Mouse (Mus musculus): Measurements from ENCODE around the gene Ncapd3. TPM values are rescaled to one million over a fixed set of nuclear protein-coding genes. Genes with fewer than 3 reads are reported as not detected.

The Ncapd3 gene
- polyA plus RNA-seq, 1 experiment from 2014 or later: 44.3 TPM

DNA sequence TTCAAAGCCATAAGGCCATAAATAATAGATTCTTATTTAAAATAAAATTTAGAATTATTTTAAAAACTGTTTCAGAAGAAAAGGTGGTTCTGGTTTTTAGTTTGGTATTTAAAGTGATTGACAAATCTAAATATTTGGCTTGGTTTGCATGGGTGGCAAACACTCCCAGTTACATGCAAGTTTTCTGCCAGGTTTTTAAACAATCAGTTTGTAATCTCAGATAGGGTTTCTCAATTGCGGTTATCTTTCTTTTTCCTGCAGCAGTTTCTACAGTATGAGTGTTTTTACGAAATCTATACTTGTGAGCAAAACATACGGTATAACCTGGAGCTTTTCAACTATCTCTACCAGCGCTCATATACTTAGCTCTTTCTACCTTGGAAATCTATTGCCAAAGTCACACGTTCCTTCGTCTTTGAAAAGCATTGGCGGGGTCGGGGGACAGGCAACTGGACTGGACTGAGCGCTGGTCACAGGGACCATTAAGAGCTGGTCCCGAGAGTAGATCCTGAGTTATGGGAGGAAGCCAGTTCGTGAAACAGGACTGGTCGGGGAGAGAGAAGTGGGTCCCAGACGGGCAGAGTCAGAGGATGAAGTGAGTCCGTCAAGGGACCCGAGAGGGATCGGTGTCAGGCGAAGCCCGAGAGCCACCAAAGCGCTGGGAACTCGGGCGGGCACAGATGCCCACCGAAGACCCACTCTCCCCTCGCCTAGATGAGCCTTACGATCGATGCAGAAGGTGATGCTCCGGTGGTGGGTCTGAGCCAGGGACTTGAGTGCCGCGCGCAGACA, 31.1 kb upstream of the Ncapd3 start:
- H3K4me1 ChIP-seq (ENCODE audit: control insufficient read depth, insufficient read depth, low read length): peaks cover 6% of the 10 kb centered on the region
- H3K4me2 ChIP-seq (ENCODE audit: low read depth, severe bottlenecking): peak overlapping the region; percentile 53
- 4% methylated on average over 29 of the region's 29 CpGs for WGBS
- H3K9me3 ChIP-seq (ENCODE audit: control insufficient read depth, low read length): no peaks in the 10 kb centered on the region
- no peaks in the 10 kb centered on the region for H3K36me3 ChIP-seq (ENCODE audit: control insufficient read depth, insufficient read depth, low read length)
- DNase-seq (ENCODE audit: low spot score) (no peak), ATAC-seq (ENCODE audit: insufficient number of reproducible peaks, low FRiP score, low TSS enrichment, low read depth) (peak; percentile 65)
- H3K4me3 ChIP-seq (ENCODE audit: low read depth, low read length): peak overlapping the region; percentile 70
- no peaks in the 10 kb centered on the region for H3K27me3 ChIP-seq (ENCODE audit: control insufficient read depth, insufficient read depth, low read length)
- peak overlapping the region; percentile 86 for H3K9ac ChIP-seq (ENCODE audit: low read length)
- H3K27ac ChIP-seq (replicated peaks; ENCODE audit: low read depth, low read length): no peak overlapping the region

DNA sequence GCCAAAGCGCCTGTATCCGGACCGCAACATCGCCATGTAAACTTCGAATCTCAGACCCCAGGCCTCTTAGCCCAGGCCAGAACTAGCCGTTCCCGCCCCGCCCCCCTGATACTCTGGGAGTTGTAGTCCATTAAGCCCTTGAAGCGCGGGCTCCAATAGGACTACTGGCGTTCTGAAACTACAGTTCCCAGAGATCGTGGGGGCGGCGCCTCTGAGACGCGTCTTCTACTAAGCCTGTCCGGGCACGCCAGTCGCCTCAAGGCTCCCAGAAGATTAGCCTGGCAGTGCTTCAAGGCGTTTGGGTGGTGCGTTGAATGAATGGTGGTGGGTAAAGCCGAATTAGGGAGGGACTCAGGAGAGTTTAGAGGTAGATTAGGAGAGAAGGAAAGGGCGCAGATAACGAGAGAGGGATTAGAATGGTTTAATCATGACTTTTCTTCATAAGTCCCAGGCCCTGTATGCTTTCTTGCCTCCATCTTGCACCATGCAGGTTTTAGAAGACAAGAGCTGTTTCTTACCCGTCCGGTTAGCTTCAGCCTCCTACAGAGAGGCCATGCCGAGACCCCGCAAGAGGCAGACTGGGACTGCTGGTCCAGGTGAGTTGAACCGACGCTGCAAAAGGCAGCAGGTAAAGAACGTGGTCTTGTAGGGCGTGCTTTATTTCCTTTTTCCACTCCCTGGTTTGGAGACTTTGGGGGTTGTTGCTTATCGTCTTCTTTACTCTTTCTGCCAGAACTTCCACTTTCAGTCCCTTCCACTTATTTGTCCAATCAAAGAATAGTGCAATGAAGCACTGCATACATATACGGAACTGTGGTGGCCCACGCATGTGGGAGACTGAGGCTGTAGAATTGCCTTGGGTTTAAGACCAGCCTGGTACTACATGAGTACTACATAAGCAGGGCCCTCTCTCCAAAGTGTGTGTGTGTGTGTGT, 30.2 kb upstream of the Ncapd3 start, which contains the start of the genes Acad8 and Thyn1:
Acad8 (minus strand) TSS at position 106 of the 935 bp plus-strand sequence.
Thyn1 (plus strand) TSS at position 250 of the 935 bp plus-strand sequence.
- DNase-seq (ENCODE audit: low spot score) (peak; percentile 96), ATAC-seq (ENCODE audit: insufficient number of reproducible peaks, low FRiP score, low TSS enrichment, low read depth) (peak; percentile 99)

DNA sequence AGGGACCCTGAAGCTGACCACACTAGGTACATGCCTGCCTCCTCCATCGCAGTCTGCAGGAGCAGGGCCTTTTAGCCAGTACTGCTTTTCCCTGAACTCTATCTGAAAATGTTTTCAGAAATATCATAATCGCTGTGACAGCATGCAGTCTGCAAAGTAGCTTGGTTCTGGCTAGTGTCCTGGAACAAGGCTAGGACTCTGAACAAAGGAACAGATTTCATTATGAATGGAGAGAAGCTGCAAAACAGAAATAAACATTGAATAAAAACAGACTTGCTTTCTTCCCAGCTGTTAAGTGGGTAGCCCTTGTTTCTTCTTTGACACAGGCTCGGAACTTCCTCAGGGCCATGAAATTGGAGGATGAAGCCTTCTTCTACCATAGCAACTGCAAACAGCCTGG, 24.7 kb upstream of the Ncapd3 start:
- peaks cover 9% of the 10 kb centered on the region; the same call in 1 of the 2 replicates for H3K36me3 ChIP-seq (ENCODE audit: control insufficient read depth, insufficient read depth, low read length)
- no peak overlapping the region for H3K4me3 ChIP-seq (ENCODE audit: low read depth, low read length)
- no peak for DNase-seq (ENCODE audit: low spot score)
- ATAC-seq (ENCODE audit: insufficient number of reproducible peaks, low FRiP score, low TSS enrichment, low read depth): no peak
- WGBS: 94% methylated on average over 3 of the region's 3 CpGs
- H3K4me1 ChIP-seq (ENCODE audit: control insufficient read depth, insufficient read depth, low read length): peaks cover 6% of the 10 kb centered on the region
- no peaks in the 10 kb centered on the region for H3K27me3 ChIP-seq (ENCODE audit: control insufficient read depth, insufficient read depth, low read length)
- H3K27ac ChIP-seq (replicated peaks; ENCODE audit: low read depth, low read length): no peak overlapping the region
- no peaks in the 10 kb centered on the region for H3K9me3 ChIP-seq (ENCODE audit: control insufficient read depth, low read length)
- H3K9ac ChIP-seq (ENCODE audit: low read length): no peak overlapping the region
- H3K4me2 ChIP-seq (ENCODE audit: low read depth, severe bottlenecking): no peak overlapping the region

More for the DNA sequence above, 30.2 kb upstream of the Ncapd3 start, which contains the start of the genes Acad8 and Thyn1:
- Histone ChIP-seq H3K27ac (replicated peaks; ENCODE audit: low read depth, low read length) (peak within 1 kb of the TSS; percentile 59; the same call in 1 of the 2 replicates), H3K36me3 (ENCODE audit: control insufficient read depth, insufficient read depth, low read length) (no peaks in the 10 kb centered on the region; the same call in 1 of the 2 replicates), H3K4me2 (ENCODE audit: low read depth, severe bottlenecking) (peak within 1 kb of the TSS; percentile 62), H3K27me3 (ENCODE audit: control insufficient read depth, insufficient read depth, low read length) (no peaks in the 10 kb centered on the region), H3K9ac (ENCODE audit: low read length) (peak within 1 kb of the TSS; percentile 86), H3K9me3 (ENCODE audit: control insufficient read depth, low read length) (no peaks in the 10 kb centered on the region), H3K4me3 (ENCODE audit: low read depth, low read length) (peak within 1 kb of the TSS; percentile 70), H3K4me1 (ENCODE audit: control insufficient read depth, insufficient read depth, low read length) (peaks cover 6% of the 10 kb centered on the region)
- under 1% methylated on average over 35 of the region's 35 CpGs for WGBS

DNA sequence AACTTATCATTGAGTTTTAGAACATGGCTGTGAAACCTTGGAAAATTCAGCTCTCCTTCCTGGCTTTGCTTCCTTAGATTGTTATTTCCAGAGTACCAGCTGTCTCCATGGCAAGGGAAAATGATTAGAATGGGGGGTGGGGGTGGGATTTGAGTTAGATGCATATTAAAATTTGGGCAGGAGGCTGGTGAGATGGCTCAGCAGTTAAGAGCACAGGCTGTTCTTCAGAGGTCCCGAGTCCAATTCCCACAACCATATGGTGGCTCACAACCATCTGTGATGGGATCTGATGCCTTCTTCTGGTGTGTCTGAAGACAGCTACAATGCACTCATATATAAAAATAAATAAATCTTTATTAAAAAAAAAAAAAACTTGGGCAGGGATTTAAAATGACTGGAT, 24.0 kb upstream of the Ncapd3 start:
- Histone ChIP-seq H3K4me2 (ENCODE audit: low read depth, severe bottlenecking) (no peak overlapping the region), H3K27me3 (ENCODE audit: control insufficient read depth, insufficient read depth, low read length) (no peaks in the 10 kb centered on the region), H3K9ac (ENCODE audit: low read length) (no peak overlapping the region), H3K4me1 (ENCODE audit: control insufficient read depth, insufficient read depth, low read length) (peaks cover under 1% of the 10 kb centered on the region; the same call in 1 of the 2 replicates), H3K9me3 (ENCODE audit: control insufficient read depth, low read length) (no peaks in the 10 kb centered on the region), H3K4me3 (ENCODE audit: low read depth, low read length) (no peak overlapping the region), H3K27ac (replicated peaks; ENCODE audit: low read depth, low read length) (no peak overlapping the region), H3K36me3 (ENCODE audit: control insufficient read depth, insufficient read depth, low read length) (peaks cover 9% of the 10 kb centered on the region; the same call in 1 of the 2 replicates)
- DNase-seq (ENCODE audit: low spot score): no peak
- no peak for ATAC-seq (ENCODE audit: insufficient number of reproducible peaks, low FRiP score, low TSS enrichment, low read depth)
- WGBS: 87% methylated on average over 1 of the region's 1 CpGs

DNA sequence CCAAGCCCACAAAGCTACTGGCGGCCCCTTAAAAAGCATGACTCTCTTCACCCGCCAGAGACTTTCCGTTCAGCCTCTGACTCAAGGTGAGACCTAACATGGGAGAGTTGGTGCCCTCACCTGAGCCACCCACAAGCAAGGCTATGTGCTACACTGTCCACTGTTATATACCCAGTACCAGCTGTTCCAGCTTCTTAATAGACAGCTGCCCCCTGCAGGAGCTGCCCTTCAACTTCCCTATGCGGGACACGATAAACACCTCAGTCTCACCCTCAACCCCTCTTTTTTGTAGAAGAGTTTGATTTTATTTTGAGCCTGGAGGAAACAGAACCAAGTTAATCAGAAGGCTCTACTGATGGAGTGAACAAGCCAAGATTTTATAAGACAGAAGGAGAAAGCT, 23.1 kb upstream of the Ncapd3 start:
- H3K27me3 ChIP-seq (ENCODE audit: control insufficient read depth, insufficient read depth, low read length): no peaks in the 10 kb centered on the region
- no peak for ATAC-seq (ENCODE audit: insufficient number of reproducible peaks, low FRiP score, low TSS enrichment, low read depth)
- no peak overlapping the region for H3K27ac ChIP-seq (replicated peaks; ENCODE audit: low read depth, low read length)
- no peaks in the 10 kb centered on the region for H3K9me3 ChIP-seq (ENCODE audit: control insufficient read depth, low read length)
- WGBS: 90% methylated on average over 5 of the region's 5 CpGs
- H3K4me3 ChIP-seq (ENCODE audit: low read depth, low read length): no peak overlapping the region
- H3K36me3 ChIP-seq (ENCODE audit: control insufficient read depth, insufficient read depth, low read length): peaks cover 9% of the 10 kb centered on the region; the same call in 1 of the 2 replicates
- H3K4me2 ChIP-seq (ENCODE audit: low read depth, severe bottlenecking): no peak overlapping the region
- no peaks in the 10 kb centered on the region for H3K4me1 ChIP-seq (ENCODE audit: control insufficient read depth, insufficient read depth, low read length)
- DNase-seq (ENCODE audit: low spot score): no peak
- no peak overlapping the region for H3K9ac ChIP-seq (ENCODE audit: low read length)

DNA sequence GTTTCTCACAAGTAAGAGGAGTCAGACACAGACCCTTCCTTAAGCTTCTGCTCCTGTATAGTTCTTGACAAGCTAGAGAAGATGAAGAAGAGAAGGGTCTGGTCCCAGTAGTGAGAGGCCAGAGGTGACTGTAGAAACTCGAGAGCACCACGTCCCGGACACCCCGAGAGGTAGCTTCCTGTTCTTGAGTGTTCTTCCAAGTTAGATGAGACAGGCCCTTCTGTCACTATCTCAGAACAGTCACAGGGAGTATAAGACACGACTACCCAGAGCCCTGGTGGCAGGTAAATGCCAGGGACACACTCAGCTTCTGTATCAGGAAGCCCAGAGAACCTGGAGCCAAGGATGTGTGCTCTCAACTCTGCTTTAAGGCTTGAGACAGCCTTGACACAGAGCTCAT, 20.7 kb upstream of the Ncapd3 start:
- H3K27ac ChIP-seq (replicated peaks; ENCODE audit: low read depth, low read length): no peak overlapping the region
- no peaks in the 10 kb centered on the region for H3K9me3 ChIP-seq (ENCODE audit: control insufficient read depth, low read length)

DNA sequence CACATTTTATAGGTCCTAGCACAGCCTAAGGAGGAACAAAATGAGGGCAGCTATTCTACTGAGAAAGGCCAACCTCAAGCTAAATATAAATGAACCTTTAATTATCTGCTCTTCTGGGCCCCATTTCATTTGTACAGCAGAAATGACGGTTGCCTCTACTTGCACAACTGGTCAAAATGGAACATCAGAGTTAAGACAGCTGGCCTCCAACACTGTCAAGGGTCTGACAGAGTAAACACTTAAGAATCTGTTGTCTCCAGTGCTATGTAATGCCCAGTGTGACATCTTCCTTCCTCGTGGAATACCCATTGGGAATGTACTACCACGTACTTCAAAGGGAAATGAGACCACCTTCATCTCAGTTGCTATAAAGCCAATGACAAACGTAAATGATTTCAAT, 18.4 kb upstream of the Ncapd3 start:
- Histone ChIP-seq H3K4me1 (ENCODE audit: control insufficient read depth, insufficient read depth, low read length) (no peaks in the 10 kb centered on the region), H3K4me3 (ENCODE audit: low read depth, low read length) (no peak overlapping the region), H3K9me3 (ENCODE audit: control insufficient read depth, low read length) (0 out of 2 replicates have a peak, but pooled peaks cover 3% of the 10 kb centered on the region), H3K27me3 (ENCODE audit: control insufficient read depth, insufficient read depth, low read length) (no peaks in the 10 kb centered on the region), H3K27ac (replicated peaks; ENCODE audit: low read depth, low read length) (no peak overlapping the region), H3K36me3 (ENCODE audit: control insufficient read depth, insufficient read depth, low read length) (peaks cover 10% of the 10 kb centered on the region; the same call in 1 of the 2 replicates), H3K4me2 (ENCODE audit: low read depth, severe bottlenecking) (no peak overlapping the region), H3K9ac (ENCODE audit: low read length) (no peak overlapping the region)
- 90% methylated on average over 4 of the region's 4 CpGs for WGBS
- ATAC-seq (ENCODE audit: insufficient number of reproducible peaks, low FRiP score, low TSS enrichment, low read depth) (no peak), DNase-seq (ENCODE audit: low spot score) (no peak)

More for the DNA sequence above, 20.7 kb upstream of the Ncapd3 start:
- ATAC-seq (ENCODE audit: insufficient number of reproducible peaks, low FRiP score, low TSS enrichment, low read depth) (no peak), DNase-seq (ENCODE audit: low spot score) (no peak)
- WGBS: 79% methylated on average over 5 of the region's 5 CpGs
- no peak overlapping the region for H3K4me2 ChIP-seq (ENCODE audit: low read depth, severe bottlenecking)
- H3K9ac ChIP-seq (ENCODE audit: low read length): no peak overlapping the region
- no peaks in the 10 kb centered on the region for H3K4me1 ChIP-seq (ENCODE audit: control insufficient read depth, insufficient read depth, low read length)
- no peak overlapping the region for H3K4me3 ChIP-seq (ENCODE audit: low read depth, low read length)
- no peaks in the 10 kb centered on the region for H3K27me3 ChIP-seq (ENCODE audit: control insufficient read depth, insufficient read depth, low read length)
- peaks cover 9% of the 10 kb centered on the region; the same call in 1 of the 2 replicates for H3K36me3 ChIP-seq (ENCODE audit: control insufficient read depth, insufficient read depth, low read length)

DNA sequence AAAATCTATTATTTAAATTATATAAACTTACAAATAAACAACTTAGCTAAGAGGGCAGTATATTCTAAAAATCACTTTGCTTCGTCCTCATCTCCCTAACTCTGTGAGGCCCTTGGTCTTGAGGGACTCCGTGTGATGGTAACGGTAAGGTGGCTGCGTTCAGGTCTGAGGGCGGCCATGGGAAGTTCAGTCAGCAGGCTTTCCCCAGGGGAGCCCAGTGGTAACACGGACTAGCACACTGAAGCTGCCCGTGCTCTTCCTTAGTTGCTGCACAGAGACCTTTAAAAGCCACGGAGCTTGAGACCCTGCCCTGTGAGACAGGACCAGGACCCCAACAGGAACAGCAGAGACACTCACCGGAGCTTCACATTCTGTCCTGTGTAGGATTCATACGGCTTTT, 11.0 kb upstream of the Ncapd3 start:
- H3K27ac ChIP-seq (replicated peaks; ENCODE audit: low read depth, low read length): no peak overlapping the region
- peaks cover 3% of the 10 kb centered on the region; the same call in 1 of the 2 replicates for H3K36me3 ChIP-seq (ENCODE audit: control insufficient read depth, insufficient read depth, low read length)
- 0 out of 2 replicates have a peak, but pooled peaks cover 3% of the 10 kb centered on the region for H3K9me3 ChIP-seq (ENCODE audit: control insufficient read depth, low read length)
- WGBS: 91% methylated on average over 10 of the region's 10 CpGs
- H3K4me3 ChIP-seq (ENCODE audit: low read depth, low read length): no peak overlapping the region
- H3K4me2 ChIP-seq (ENCODE audit: low read depth, severe bottlenecking): no peak overlapping the region
- no peaks in the 10 kb centered on the region for H3K4me1 ChIP-seq (ENCODE audit: control insufficient read depth, insufficient read depth, low read length)
- no peak for ATAC-seq (ENCODE audit: insufficient number of reproducible peaks, low FRiP score, low TSS enrichment, low read depth)
- H3K27me3 ChIP-seq (ENCODE audit: control insufficient read depth, insufficient read depth, low read length): no peaks in the 10 kb centered on the region
- no peak overlapping the region for H3K9ac ChIP-seq (ENCODE audit: low read length)
- no peak for DNase-seq (ENCODE audit: low spot score)

Data from limb, embryonic 11.5 days (tissue).